Mouse (Mus musculus): ENCODE results near the gene Txnip.

The Txnip gene

GRCm38 (mm10) chr3:96569966-96570605 lies 12.3 kb downstream of the Txnip start:
- DNase-seq (ENCODE audit: low spot score): no peak

- no peak for DNase-seq (ENCODE audit: low spot score)
Measured at GRCm38 (mm10) chr3:96570643-96571042, 12.9 kb downstream of the Txnip start.

DNA sequence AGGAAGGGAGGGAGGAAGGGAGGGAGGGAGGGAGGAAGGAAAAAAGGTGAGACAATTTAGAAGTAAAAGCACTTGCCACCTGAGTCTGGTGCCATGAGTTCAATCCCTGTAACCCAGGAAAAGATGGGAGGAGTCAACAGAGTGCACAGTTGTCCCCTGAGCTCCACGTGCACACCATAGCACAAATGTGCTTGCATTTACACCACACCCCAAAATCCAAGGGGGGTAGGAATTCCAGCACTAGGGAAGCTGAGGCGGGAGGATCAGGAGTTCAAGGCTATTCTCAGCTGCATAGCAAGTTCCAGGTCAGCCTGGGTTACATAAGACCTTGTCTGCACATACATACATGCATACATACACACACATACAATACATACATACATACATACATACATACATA lies 13.6 kb downstream of the Txnip start:
- no peak for DNase-seq (ENCODE audit: low spot score)

- DNase-seq (ENCODE audit: low spot score): no peak
Measured at GRCm38 (mm10) chr3:96571896-96572698, 14.3 kb downstream of the Txnip start.

DNA sequence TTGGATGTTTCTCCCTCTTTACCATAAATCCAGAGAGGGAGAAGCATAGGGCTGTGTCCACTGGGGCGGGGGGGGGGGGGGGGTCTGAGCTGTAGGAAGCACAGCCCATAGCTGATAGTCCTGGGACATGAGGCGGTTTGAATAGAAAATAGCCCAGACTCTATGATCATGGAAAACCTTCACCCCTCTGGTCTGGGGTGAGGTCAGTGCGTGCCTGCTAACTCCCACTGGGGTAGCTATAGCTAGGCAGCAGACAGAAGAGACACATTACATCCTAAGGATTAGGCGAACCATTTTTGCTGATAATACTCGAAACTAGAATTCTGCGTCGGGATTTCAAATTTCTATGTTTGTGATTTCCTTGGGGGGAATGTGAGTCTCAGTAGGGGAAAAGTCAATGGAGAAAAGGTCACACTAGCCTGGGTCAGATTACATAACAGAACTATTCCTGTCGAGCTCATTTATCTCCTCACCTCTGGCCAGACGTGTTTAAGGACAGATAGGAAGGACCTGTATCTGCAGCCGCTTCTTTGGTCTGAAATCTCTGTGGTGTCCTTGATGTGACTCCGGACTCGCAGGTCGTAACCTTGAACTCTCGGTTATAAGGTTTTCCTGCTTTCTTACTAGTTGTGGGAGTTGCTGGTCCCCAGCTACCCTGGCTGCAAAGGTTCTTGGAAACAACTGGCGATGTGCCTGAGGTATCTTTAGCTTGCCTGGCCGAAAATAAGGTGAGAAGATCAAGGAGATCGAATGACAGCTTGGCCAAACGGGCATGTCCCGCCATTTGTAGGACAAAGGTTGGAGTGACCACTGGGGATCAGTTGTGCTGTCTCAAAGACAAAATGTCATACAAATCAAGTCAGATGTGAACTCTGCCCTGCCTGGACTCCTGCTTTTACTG lies 16.1 kb downstream of the Txnip start:
- DNase-seq (ENCODE audit: low spot score): no peak

GRCm38 (mm10) chr3:96575272-96575984 lies 17.7 kb downstream of the Txnip start:
- DNase-seq (ENCODE audit: low spot score): no peak

DNA sequence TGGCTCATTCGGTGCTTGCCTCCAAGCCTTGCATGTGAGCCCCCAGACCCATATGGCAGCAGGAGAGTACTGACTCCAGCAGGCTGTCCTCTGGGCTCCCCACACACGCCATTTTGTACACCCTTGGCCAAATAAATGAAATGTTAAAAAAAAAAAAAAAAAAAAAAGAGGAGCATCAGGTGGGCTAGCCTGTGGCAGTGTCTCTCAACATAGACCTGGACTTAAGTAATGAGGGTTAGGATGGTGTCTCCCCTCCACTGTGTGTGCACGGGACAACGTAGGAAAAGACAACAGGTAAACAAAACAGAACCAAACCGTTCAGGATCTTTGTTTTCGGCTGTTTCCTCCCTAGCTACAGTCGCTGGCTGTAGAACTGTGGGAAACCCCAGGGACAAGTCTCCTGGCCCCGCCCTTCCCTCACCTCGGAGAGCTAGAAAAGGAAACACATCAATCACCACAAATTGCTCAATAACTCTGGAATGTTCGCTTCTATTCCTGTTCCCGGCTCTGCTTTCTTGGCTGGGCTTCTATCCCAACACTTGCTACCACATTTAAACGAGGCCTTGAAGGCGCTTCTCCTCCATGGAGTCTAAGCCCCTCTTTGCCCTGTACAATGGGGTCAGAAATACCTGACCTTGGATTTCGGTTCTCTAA lies 18.4 kb downstream of the Txnip start:
- no peak for DNase-seq (ENCODE audit: low spot score)

DNA sequence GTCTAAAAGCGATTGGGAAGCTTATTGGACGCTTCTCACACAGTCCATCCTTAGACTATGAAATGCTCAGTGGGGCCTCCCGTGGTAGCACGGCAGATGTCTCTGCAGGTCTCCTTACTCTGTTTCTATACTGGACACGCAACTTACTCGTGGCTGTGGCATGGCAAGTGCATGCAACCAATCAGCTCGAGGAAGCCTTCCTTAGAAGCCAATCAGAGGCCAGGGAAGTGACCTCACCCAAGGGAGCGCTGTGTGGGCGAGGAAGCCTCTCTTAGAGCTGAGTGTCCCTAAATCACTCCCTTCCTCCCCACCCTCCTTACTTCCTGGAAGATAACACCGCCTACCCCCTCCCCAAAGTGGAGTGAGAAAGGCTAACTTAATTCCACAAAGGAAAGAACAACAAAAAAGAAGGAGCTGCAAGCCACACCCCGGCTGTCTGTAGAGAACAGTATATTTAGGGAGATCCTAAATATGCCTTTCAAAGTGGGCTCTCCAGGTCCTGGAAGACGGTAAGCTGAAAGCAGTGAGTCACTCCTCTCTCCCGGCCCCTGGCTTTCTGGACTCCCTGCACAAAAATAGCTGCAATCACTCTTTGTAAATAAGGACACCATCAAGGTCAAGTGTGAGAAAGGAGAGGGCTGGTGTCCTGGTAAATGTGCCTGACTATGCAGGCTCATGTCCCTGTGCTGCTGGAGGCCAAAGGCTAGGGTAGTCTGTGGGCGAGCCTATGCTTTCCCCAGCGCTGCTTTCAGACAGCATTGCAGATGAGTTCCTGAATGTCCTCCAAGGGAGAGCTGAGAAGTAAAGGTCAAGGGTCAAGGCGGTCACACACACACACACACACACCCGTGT lies 19.2 kb downstream of the Txnip start, which contains the start of gene Gm16253:
Gene Gm16253 (plus strand): TSS at position 295 of the 852 bp plus-strand sequence.
- no peak for DNase-seq (ENCODE audit: low spot score)

GRCm38 (mm10) chr3:96577566-96577965 lies 19.8 kb downstream of the Txnip start:
- no peak for DNase-seq (ENCODE audit: low spot score)

DNA sequence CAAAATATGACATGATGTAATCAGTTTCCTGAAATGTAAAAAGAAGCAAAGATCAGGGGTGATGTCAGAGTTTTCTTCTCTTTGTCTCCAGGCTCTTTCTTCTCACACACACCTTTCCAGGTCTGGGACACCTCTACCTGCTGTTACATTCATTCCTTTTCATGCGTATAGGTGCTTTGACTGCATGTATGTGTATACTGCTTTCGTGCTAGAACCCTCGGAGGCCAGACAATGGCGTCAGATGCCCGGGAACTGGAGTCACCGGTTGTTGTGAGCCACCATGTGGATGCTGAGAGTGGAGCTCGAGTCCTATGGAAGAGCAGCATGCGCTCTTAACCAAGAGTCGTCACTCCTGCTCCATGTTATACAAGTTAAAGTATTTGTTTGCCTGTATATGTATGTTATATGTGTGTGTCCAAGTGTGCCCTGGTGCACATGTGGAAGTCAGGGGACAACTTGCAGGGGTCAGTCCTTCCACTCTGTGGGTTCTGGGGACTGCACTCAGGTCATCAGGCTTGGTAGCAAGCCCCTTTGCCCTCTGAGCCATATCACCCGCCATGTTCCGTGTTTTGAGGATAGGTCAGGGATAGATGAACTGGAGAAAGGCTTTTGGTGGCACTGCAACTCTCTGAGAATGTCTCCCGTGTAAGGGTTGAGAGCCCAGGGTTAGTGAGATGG lies 20.9 kb downstream of the Txnip start:
- DNase-seq (ENCODE audit: low spot score): no peak

DNA sequence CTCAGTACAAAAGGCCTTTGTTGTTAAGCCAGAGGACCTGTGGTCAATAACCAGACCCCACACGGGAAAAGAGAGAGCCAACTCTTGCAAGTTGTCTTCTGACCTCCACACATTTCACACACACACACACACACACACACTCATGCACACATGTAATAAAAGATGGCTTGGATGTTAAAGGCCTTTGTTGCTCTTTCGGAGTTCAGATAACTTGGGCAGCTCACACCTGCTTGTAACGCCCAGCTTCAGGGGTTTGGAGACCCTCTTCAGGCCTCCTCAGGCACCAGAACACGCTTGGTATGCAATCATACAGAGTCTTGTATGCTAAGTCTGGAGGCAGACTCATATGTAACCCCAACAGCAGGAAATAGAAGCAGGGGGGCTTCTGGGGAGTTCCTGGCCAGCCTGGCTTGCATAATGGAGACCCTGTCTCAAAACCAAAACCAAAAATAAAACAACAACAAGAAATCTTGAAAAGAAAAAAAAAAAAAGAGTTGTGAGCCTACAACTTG lies 21.5 kb downstream of the Txnip start:
- no peak for DNase-seq (ENCODE audit: low spot score)

DNA sequence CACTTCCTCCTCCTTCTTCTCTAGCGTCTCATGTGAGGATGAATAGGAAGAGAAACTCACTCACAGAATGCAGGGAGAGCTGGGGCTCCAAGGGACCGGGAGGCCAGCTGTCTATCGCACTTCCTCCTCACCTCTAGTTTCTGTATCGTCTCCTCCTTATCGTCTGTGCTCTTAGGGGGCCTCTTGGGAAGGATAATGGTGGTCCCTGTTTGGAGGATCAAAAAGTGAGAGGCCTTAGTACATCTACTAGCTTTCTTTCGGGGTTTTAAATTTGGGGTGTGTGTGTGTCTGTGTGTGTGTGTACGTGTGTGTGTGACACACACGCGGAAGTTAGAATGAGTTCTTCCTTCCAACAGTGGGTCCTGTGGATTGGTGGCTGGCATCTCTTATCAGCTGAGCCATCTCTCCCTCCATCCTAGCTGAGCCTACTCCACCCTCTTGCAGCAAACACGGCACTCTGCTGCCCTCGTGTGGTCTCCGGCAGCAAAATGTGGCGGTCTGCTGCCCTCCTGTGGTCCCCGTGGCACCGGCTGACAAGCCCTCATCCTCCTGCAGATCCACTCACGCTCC lies 22.2 kb downstream of the Txnip start:
- peak; percentile 86 for DNase-seq (ENCODE audit: low spot score)

- DNase-seq (ENCODE audit: low spot score): no peak
Measured at GRCm38 (mm10) chr3:96581141-96581540, 23.4 kb downstream of the Txnip start.

GRCm38 (mm10) chr3:96581771-96582515 lies 24.2 kb downstream of the Txnip start:
- DNase-seq (ENCODE audit: low spot score): no peak

- no peak for DNase-seq (ENCODE audit: low spot score)
Measured at GRCm38 (mm10) chr3:96583386-96583785, 25.6 kb downstream of the Txnip start.

GRCm38 (mm10) chr3:96590657-96591056 lies 32.9 kb downstream of the Txnip start:
- no peak for DNase-seq (ENCODE audit: low spot score)

DNA sequence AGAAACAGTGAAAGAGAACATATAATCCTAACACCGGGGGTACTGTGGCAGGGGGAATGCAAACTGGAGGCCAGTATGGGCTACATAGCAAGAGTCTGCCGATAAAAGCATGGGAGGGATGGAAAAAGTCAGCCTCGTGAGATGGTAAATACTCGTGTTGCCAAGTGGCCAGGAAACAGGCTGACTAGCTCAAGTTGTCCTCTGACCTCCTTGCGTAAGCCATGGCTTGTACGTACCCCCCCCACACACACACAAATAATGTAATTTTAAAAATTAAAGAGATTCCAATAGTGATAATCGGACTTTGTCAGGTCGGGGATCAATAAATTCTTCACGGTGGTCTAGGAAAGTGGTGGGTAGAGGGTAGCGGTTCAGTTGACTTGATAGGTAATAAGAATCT lies 35.6 kb downstream of the Txnip start:
- DNase-seq (ENCODE audit: low spot score): no peak

GRCm38 (mm10) chr3:96593790-96594560 lies 36.2 kb downstream of the Txnip start, which contains the start of gene Polr3gl:
Gene Polr3gl (minus strand): TSS chr3:96594181.
- DNase-seq (ENCODE audit: low spot score): peak; percentile 91
